Mouse (Mus musculus) stomach, postnatal 0 days (tissue): ENCODE results near the gene Kalrn.

Source experiments
- CTCF ChIP-seq: IDR thresholded peaks from 2 replicates; pipeline ENCODE4 v1.5.1; 2016; ENCODE audit warnings: antibody characterized with exemption, low read depth, mild to moderate bottlenecking, moderate library complexity
- EP300 ChIP-seq: optimal IDR thresholded peaks from 2 replicates; pipeline ENCODE3; 2016; ENCODE audit warnings: antibody characterized with exemption

GRCm38 (mm10) chr16:34204527-34205139 lies 368.7 kb downstream of the Kalrn start:
- no peak for TF ChIP-seq EP300
- TF ChIP-seq CTCF: no peak
